Mouse (Mus musculus): ENCODE data around the gene Capn2.

The Capn2 gene

DNA sequence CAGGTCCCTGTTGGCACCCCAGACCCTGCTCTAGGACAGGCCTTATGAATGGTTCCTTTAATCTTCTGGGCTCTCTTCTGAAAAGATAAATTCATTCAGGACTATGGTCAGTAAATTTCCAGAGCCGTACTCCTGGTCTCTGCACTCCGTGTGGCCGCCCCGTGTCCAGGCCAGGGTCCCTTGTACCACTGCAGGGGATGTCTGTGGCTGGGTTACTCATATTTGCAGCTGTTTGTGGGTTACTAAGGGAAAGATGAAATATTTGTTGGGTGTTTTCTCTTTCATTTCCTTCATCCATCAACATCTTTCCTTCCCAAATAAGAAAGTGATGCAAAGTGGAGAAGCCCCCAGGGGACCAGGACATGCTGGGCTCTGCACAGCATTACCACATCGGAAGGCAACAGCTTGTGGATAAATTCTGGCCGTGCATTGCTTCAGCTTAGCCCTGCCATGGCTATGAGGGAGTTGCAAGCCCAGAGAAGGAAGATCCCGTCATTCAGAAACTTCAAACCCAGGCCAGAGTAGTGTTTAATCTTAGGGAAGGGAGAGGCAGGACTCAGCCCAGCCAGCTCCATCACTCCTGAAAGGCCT, 15.5 kb downstream of the Capn2 start:
- no peak for DNase-seq (ENCODE audit: low spot score)

DNA sequence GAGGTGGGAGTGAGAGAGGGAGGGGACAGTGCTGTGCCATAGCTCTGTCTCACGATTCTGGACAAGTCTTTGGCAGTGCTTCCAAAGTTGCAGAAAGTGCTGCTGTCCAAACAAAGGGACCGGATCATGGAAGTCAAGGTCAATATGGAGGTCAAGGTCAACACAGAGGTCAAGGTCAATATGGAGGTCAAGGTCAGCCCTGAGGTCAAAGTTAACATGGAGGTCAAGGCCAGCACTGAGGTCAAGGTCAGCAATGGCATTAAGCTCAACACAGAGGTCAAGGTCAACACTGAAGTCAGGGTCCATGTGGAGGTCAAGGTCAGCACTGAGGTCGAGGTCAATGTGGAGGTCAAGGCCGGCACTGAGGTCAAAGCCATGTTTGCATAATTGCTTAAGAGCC, 16.6 kb downstream of the Capn2 start:
- DNase-seq (ENCODE audit: low spot score), result no peak

DNA sequence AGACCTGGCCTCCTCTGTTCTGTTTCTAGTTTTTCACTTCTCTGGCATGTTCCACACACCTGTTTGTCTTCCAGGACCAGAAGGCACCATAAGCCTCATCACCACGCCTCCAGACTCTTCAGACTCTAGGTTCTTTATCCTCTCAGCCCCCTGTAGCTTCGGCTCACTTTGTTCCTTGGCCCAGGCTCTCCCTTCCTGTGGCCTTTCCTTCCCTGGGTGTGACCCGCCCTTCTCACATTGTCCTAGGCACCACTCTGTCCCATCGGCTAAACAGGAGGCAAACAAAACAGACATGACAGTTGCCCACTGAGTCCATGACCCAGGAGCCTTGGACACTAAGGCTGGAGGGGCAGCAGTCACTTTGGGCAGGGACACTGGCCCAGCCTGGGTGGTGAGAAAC, 17.2 kb downstream of the Capn2 start:
- DNase-seq (ENCODE audit: low spot score), result no peak

DNA sequence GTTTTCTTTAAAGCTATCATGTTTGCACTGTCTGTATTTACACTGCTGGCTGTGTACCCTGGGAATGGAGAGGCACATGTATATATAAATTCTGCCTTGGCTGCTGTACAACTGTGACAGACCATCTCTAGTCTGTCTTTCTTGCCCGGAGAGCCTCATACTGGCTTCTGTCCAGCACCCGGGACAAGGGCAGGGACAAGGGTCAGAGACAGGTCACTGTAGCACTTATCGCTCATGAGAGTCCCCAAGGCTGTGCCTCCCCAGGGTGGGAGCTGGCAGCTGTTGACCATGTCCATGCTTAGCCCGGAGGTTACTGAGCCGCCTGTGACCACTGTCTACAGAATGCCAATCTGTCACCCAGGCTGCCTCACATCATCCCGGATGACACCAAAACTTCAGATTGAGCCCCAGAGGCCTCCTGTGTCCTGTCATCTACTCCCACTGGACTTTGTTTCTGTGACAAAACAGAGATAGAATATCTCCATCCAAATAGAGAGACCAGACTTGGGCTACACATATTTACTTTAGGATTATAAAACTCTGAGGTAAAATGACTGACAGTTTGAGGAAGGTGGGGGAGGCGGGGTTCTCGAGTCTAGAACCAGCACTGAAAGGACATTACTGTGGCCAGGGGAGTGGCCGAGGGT, 17.8 kb downstream of the Capn2 start:
- DNase-seq (ENCODE audit: low spot score), result peak; percentile 76

DNA sequence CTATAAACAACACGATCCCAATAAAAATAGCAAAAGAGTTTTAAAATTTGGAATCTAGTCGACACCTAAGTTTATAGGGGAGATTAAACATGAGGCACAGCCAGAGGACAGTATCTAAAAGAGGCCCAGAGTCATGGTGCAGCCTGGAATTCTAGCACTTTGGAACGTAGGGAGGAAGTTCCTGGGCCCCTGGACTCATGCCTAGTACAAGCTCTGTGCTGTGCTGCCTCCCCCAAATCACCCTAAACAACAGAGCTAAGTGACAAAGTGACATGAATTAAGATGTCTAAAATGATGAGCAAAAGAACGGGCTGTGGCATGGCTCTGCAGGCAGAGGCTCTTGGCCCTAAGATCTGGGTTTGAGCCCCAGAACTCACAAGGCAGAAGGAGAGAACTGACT, 19.7 kb downstream of the Capn2 start:
- DNase-seq (ENCODE audit: low spot score), result no peak

DNA sequence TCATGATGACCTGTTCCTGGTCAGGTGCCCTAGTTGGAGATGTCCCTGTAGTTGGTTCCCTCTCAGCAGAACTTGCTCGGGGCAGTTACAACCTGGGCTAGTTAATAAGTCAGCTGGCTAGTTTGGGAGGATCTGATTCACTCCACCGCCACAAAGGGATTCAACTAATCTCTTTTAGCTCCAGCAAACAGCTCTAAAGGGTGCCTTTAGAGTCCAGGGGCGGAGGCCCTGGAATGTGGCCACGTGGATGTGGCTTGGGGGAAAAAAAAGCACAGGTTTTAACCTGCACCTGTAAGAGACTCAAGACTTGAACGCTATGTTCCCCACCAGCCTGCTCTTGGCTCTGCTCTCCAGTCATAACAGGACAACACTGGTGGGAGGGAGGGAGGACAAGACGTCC, 20.7 kb downstream of the Capn2 start:
- peak; percentile 84 for DNase-seq (ENCODE audit: low spot score)

DNA sequence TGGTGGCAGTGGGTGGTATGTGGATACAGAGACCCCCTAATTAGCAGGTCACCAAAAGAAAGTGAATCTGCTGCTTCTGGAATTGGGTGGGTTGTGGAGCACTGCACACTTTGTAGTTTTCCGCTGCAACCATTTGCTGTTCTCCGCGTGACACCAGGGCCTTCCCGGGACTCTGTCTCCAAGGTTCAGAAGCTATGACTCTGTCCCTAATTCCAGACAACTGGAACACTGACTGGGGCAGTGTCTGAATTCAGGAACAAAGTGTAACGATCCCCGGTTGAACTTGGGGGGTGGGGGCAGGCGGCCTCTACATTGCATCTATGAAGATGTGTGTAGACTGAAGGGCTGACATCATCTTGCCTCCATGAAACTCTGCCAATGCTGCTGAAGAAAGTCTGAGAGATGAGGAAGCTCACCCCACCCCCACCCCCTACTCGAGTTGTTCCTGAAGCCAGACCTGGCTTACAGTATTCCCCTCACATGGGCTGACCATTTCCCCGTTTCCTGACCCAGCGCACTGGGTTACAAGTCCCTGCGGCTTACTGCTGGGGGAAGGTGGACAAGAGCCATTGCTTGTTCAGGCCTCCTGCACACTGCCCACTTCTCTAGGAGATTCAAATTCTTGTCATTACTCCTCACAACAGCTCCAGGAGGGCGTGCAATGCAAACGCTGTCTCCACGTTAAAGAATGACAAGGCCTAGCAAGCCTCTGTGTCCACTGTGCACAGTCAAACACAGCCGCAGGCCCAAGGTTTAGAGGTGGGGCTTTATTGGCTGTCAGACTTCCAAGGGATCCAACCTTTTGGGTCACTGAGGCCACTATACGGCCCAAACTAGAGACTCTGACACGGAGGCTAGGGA, 22.9 kb downstream of the Capn2 start:
- DNase-seq (ENCODE audit: low spot score), result peak; percentile 62

DNA sequence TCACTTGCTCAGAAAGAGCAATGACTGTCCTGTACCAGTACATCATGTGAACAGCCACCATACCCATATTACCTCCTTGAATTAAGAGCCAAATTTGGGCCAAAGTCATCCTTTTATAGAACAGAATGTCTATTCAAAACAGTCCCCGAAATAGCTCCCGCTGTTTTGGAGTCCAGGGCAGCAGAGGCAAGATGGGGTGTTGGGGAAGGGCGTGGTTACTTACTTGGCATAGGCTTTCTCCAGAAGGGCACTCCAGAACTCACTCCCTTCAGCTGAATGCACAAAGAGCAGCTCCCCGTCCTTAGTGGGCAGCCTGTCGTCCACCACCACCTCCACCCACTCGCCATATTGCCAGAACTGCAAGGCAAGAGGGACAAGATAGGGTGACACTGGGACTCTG, 25.6 kb downstream of the Capn2 start:
- DNase-seq (ENCODE audit: low spot score), result no peak

DNA sequence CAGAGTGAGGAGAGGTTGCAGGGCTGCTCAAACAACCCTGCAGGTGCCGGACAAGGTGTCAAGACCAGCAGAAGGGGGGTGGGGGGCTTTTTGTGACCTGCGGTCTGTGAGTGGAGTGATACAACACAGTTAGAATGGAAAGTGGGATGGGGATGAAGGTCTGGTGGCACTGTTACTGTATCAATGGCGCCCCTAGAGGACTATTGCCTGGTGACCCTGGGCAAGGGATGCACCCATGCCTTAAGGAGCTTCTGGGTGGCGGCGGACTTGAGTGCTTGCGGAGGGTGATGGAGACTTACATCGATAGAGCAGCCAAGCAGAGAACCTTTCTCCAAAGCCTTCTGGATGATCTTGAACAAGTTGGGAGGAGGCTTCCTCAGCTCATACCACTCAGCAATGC, 26.8 kb downstream of the Capn2 start:
- DNase-seq (ENCODE audit: low spot score), result no peak

DNA sequence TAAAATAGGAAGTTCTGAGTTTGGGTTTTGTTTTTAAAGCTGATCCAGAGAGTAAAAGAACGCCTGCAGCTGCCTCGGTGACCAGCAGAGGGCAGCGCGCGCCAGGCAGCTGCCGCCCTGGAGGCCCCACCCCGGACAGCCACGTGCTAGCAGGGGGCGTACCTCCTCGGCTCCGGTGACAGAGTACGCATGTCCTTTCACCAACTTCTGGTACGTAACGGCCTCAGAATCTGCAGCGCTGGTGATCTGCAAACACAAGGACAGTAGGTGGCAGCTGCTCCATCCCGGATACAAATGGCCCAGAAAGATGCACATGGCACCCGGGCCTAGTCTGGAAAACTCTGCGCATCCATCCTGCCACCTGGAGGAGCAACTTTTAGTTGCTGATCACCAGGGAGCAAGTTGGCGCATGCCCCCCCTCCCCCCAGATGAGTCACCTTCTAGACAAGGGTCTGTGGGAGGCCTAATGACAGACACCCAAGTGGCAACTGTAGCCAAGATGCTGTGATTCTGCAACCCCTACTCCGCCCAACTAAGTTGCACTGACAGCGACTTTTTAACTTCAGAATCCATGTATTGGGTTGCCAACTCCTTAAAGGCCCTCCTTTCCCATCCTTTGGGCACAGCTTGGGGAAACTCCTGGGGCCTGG, 27.5 kb downstream of the Capn2 start:
- DNase-seq (ENCODE audit: low spot score), result peak; percentile 86

DNA sequence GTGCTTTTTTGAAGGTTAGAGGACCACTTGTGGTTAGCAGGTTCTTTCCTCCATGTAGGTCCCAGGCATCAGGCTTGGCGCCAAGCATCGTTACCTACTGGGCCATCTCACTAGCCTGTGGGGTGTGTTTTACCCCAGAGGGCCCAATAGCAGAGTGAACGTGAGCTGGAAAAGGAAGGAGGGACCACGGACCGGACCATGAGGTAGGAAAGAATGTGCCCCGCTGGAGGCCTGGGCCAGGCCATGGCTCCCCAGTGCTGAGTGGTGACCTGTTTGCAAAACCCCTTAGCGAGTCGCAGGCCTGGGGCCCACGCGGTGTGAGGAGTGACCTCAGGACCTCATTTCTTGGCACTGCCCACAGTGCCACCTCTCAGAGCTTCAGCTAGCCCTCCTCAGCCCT, 28.9 kb downstream of the Capn2 start:
- no peak for DNase-seq (ENCODE audit: low spot score)

DNA sequence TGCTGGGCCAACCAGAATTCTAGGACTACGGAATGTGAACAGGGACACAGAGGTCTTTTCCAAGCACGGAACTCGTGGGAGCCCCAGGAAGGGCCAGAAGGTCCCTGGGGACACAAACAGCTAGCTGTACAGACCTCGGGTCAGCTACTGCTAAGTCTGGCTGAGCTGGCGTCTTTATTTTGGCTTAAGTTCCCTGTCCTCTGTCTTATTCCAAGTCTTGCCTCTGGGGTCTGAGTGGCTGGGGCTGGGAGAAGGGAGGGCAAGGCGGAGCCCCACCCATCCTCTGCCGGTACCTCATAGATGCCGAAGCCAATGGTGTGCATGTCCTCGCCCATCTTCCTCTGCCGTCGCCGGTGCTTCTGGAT, 33.5 kb downstream of the Capn2 start:
- no peak for DNase-seq (ENCODE audit: low spot score)

DNA sequence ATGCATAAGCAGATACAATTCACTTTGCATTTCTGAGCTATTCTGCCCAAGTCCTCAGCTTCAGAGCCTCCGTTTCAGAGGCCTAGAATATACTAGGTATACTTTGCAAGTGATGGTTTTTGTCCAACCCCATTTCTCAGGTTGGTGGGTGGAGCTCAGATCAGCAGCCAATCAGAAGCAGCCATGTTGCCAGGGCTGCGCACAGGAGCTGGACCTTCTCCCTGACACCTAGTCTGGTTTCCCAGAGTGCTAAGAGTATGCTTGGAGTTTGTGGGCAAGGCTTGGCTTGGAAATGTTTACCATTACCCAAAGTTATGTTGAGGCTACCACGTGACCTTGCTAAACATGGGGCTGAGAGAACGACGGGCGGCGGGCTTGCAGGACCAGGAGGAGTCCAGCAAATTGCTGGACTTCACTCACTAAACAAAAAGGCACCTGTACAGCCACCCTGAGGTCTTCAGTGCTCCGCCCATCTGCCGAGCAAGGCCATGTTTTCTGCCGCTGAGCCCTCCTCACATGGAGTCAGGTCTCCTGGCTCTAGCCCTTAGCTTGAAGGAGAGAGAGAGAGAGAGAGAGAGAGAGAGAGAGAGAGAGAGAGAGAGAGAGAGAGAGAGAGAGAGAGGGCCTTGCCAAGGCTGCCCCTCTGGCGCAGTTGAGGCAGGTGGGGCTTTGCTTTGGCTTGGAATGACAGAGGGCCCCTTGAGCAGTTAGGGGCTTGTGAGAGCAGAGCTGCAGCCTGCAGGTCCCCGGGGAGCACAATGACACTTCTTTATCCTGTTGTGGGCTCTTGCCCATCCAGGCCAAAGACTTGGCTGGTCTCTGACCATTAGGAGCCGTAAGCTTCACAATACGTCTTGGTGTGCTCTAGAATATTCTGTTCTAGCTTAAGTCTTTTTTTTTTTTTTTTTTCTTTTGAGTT, 34.2 kb downstream of the Capn2 start:
- DNase-seq (ENCODE audit: low spot score), result no peak

DNA sequence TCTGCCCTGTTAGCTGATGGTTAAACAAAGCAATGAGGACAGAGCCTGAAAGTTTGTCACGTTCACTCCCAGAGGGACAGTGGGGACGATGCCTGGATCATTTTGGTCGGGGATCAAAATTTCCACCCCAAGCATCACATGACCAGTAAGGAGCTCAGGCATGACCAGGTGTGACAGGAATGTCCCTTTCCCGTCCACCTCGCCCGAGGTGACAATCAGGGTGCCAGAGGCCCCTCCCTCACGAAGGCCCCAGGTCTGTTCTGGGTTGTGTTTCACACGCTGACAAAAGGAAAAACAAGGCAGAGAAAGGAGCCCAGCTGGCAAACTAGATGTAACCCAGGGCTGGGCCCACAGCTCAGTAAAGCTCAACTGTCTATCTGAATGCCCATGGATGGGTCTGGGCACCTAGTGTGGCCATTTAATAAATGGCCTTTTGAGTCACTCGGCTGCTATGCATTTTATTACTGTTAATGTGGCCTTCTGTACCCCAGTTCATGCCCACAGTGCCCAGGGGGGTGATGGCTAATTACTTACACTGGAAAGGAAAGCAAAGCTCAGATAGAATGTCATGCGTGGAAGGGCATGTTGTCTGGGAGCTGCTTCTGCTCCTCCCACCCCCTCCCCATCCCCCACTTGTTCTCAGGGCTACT, 35.6 kb downstream of the Capn2 start:
- DNase-seq (ENCODE audit: low spot score), result no peak

DNA sequence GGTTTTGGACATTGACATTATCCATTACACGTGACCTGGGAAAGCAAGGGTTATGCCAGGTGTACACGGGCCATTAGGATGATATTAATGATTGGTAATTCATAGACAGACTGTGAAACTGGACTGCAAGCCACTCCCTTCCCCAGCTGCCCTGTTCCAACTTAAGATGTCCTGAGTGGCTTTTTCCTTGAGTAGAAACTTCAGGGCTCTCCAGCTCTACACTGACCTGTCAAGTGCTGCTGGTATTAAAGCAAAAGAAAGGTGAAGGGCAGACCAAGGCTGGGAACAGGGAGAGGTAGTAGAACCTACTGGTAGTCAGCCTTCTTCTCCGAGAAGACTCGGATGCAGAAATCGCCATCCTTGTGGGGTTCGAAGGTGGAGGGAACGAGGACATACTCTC, 36.3 kb downstream of the Capn2 start:
- no peak for DNase-seq (ENCODE audit: low spot score)

DNA sequence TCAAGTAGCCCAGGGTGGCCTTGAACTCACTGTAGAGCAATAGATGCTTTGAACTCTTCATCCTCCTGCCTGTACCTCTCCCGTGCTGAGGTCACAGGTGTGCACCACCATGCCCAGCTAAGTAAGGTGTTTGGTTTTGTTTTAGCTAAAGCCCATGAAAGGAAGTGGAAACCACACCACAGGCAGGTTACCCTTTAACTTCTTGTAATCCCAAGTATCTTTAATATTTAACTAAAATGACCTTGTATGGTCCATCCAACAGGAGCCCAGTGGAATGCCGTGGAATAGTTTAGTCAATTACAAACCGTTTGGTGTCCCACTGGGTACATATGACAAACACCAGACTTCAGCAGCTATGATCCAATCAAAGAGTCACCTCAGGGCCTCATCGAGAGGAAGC, 38.5 kb downstream of the Capn2 start:
- peak; percentile 70 for DNase-seq (ENCODE audit: low spot score)

DNA sequence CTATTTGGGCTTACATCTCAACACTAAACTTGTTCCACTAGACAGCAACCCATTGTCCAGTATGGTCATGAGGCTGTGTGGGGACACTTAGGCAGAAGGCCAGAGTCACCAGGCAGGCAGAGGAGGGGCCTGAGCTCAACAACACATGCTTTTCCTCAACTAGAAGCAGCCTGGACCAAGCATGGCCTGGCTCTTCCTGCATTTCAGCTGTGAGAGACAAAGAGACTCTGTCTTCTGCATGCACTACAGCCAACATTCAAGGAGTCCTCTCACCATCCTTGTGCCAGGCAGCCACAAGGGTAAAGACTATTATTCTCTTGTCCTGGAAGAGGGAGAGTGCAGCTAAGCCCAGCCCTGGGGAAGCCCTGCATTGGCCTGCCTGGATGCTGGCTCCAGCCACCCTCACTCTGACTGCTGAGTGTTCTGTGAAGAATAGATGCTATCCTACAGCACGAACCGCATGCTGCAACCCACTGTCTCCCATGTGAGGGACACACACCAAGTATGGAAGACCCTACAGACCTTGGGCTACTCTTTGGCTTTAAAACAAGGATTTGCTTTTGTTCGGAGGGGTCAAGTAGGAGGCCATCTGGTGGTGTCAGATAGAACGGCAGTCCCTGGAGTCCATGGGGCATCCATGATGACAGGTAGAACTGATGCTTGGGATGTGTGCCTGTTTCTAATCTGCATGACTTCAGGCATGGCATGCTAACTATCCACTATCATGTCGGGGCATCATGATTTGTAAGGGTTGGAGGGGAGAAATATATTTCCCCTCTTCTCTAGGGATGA, 42.2 kb downstream of the Capn2 start:
- no peak for DNase-seq (ENCODE audit: low spot score)

DNA sequence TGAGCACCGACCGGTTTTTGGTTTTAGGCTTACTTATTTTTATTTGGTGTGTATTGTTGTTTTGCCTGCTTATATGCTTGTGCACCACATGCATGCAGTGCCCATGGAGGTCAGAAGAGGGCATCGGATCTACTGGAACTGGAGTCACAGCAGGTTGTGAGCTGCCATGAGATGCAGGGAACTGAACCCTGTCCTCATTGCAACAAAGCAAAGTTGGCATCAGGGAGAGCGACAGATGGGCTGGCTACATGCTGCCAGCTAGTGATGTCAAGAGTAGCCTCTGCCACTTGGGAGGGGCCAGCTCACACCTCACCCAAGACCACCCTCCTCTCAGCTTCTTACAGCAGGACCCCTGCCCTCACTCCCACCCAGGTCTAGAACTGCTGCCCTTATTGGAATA, 51.4 kb downstream of the Capn2 start:
- no peak for DNase-seq (ENCODE audit: low spot score)

DNA sequence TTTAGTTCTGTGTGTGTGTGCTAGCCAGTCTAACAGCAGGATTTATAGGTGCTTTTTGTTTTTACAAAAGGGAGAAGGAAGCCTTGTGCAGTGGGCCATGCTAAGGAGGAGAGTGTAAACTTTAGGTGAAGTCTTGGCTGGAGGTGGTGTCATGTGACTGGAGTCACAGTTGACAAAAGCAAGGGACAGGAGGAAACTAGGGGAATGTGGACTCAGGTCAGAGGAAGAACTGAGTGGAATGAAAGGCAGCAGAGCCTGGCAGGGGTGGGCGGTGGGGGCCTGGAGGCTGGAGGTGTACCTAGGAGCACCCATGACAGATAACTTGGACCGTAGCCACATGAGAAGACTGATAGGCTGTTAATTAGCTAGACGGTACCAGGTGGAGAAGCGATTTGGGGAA, 52.1 kb downstream of the Capn2 start:
- peak; percentile 51 for DNase-seq (ENCODE audit: low spot score)

DNA sequence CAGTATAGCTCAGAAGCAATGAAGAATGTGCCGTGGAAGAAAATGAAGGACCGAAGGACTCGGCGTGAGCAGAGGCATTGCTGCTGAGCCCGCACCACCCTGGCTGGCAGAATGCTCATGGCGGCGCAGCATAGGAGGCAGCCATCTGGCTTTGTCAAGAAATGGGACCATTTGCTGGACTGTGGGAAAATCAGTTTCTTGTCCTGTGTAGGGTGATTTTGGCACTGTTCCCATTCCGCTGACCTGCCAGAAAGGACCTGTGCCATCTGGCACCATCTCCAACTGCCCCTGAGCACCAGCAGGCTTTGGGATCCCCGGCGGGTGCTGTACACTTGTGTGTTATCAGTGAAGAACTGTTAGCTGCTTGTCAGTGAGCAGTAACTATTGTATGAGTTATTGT, 55.6 kb downstream of the Capn2 start:
- no peak for DNase-seq (ENCODE audit: low spot score)

DNA sequence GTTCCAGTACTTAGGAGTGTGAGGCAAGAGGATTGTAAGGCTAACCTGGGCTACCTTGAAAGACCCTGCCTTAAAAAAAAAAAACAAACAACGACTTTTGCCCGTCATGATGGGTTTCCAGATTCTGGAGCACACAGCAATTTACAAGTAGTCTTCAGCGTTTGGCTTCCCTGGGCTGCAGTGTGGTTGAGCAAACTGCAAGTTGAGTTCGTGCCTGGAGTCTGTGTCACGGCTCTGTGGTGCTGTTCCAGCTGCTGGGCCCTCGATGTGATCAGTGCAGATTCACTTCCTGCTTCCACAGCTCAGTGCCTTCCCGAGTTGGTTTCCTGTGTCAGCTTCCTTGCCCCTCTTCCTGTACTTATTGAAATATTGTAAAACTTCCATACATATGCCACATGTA, 56.1 kb downstream of the Capn2 start:
- DNase-seq (ENCODE audit: low spot score), result no peak

All from yolk sac, embryonic 10.5 days (tissue).